Mouse (Mus musculus) small intestine, adult 2 months (tissue): ENCODE data around the gene Dpp6.

Source experiments
- CTCF ChIP-seq: fragments of 200-500 bp; IDR thresholded peaks from 2 replicates; pipeline ENCODE4 v1.5.1; 2012; ENCODE audit warnings: low read depth, mild to moderate bottlenecking, control low read depth, inconsistent platforms, low read length, moderate library complexity, mixed read lengths; ENCODE audit not compliant: insufficient replicate concordance, insufficient read length; ENCODE audit errors: extremely low read depth
- POLR2A ChIP-seq: fragments of 200-500 bp; IDR thresholded peaks from 2 replicates; pipeline ENCODE4 v1.6.1; 2012; ENCODE audit warnings: low read depth, mild to moderate bottlenecking, control low read depth, inconsistent platforms, low read length, moderate library complexity

DNA sequence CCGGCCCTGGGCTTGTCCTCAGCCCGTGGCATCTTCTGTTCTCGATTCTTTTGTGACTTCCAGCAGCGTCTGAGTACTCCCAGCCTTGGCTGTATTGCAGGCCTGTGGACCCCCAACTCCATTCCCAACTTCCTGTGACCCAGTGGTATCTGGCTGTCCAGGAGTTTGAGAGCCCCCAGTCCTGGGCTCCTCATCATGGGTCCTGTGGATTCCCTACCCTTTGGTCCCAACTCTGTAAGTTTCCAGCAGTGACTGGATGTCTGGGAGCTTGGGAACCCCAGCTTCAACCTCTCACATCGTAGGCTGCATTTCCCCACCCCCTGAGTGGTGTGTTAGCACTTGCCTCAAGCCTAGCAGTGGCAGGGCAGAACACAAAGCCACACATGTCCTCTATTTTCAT lies 220.8 kb downstream of the Dpp6 start:
- TF ChIP-seq CTCF (no peak), POLR2A (no peak)
